Mouse (Mus musculus) ovary, postnatal 10 days (tissue): ENCODE results near the gene Csad.
"Not testable (repeated sequence)": the region's sequence is repeated elsewhere in the genome, so short reads cannot be mapped to it uniquely, and the experiment has no call there.

Experiments
- DNase-seq: peaks from one replicate; pipeline ENCODE4 v3.0.0; 2022; ENCODE audit warnings: low spot score

Gene Csad

GRCm38 (mm10) chr15:102163900-102164693 is 40.4 kb downstream of the Csad start:
- DNase-seq = no peak

- no peak for DNase-seq
Observed at GRCm38 (mm10) chr15:102160415-102161060, 44.0 kb downstream of the Csad start.

GRCm38 (mm10) chr15:102156836-102157235 is 47.7 kb downstream of the Csad start:
- DNase-seq = no peak

- DNase-seq = not testable (repeated sequence)
Observed at GRCm38 (mm10) chr15:102155006-102155405, 49.5 kb downstream of the Csad start.

GRCm38 (mm10) chr15:102152646-102153045 is 51.9 kb downstream of the Csad start:
- DNase-seq = no peak

- DNase-seq = no peak
Observed at GRCm38 (mm10) chr15:102150301-102151135, 54.0 kb downstream of the Csad start, which contains the start of gene Soat2. Gene Soat2, plus strand, starts transcription at chr15:102150526.

- DNase-seq = no peak
Observed at GRCm38 (mm10) chr15:102149561-102149960, 55.0 kb downstream of the Csad start.

- no peak for DNase-seq
Observed at GRCm38 (mm10) chr15:102147674-102148402, 56.7 kb downstream of the Csad start.

- DNase-seq = no peak
Observed at GRCm38 (mm10) chr15:102146882-102147281, 57.6 kb downstream of the Csad start.

GRCm38 (mm10) chr15:102146089-102146488 is 58.4 kb downstream of the Csad start:
- DNase-seq = no peak

- no peak for DNase-seq
Observed at GRCm38 (mm10) chr15:102145330-102145729, 59.2 kb downstream of the Csad start.

- DNase-seq = no peak
Observed at GRCm38 (mm10) chr15:102144726-102145125, 59.8 kb downstream of the Csad start.

- no peak for DNase-seq
Observed at GRCm38 (mm10) chr15:102144274-102144711, 60.2 kb downstream of the Csad start, which contains the start of gene Igfbp6. Gene Igfbp6, plus strand, starts transcription at chr15:102144362.

GRCm38 (mm10) chr15:102142914-102143912 is 61.3 kb downstream of the Csad start:
- no peak for DNase-seq

- DNase-seq = no peak
Observed at GRCm38 (mm10) chr15:102141120-102141519, 63.4 kb downstream of the Csad start.

GRCm38 (mm10) chr15:102136129-102136758 is 68.3 kb downstream of the Csad start, which contains the start of gene Spryd3:
Gene Spryd3, minus strand, starts transcription at chr15:102136234.
- peak; percentile 99 for DNase-seq

GRCm38 (mm10) chr15:102135522-102136128 is 68.9 kb downstream of the Csad start:
- no peak for DNase-seq

GRCm38 (mm10) chr15:102134709-102135108 is 69.8 kb downstream of the Csad start:
- DNase-seq = no peak

GRCm38 (mm10) chr15:102133314-102133713 is 71.2 kb downstream of the Csad start:
- DNase-seq = no peak
